In the genomic region with DNA sequence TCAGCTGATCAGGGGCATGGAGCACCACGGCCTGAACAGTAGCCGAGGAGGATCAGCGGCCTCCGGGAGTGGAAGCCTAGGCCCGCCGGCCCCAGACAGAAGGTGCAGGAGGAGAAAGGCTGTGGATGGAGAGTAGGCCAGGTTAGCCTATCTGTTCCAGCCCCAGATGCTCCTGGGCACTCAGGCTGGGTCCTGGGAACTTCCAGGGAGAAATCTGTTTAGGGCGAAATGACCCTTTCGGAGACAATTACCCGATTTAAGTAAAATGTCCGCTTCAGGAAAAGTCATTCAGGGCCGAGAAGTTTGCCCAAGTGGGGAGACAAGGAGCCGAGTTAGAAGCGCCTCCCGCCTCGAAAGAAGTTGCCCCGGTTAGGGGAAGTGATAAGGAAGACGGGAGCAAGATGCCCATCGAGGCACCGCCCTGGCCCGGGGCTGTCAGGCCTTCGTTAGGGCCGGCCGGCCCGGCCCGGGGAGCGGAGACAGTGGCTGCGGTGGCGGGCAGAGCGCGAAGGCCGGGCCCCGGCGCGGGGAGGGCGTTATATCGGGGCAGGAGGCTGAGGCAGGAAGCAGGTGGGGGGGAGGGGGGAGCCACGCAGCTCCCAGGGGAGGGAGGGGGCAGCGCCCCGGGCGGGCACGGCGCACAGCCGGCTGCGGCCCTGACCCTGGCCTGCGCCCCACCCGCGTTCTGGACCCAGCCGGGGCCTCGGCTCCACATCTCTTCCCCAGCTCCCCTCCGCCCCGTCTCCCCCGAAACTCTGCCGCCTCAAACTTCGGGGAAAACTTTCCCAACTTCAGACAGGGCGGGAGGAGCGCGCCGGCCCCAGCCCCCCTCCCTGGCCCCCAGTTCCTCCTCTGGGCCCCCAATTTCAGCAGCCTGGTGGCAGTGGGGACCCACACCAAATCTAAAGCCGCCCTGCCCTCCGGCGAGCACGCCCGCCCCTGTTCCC, we compare ENCODE assay signal across 7 mouse cellular contexts. TPM values are rescaled to one million over a fixed set of nuclear protein-coding genes. Genes with fewer than 3 reads are reported as not detected.
A peak's percentile ranks its signal among the peaks of the same experiment; 100 is the strongest.
DNase-seq lines count a peak whose midpoint lies in the region; ATAC-seq lines count a peak whose summit lies in the region.

No protein-coding gene starts in this region.

- H3K36me3 ChIP-seq in neural tube, embryonic 11.5 days (ENCODE audit: control insufficient read depth, insufficient read depth, low read length) = peaks cover 6% of the 10 kb centered on the region
- H3K36me3 ChIP-seq in embryonic facial prominence, embryonic 14.5 days (ENCODE audit: control insufficient read depth, insufficient read depth, low read length) = peaks cover 47% of the 10 kb centered on the region
- peaks cover 26% of the 10 kb centered on the region for H3K36me3 ChIP-seq in limb, embryonic 15.5 days
- peaks cover 1% of the 10 kb centered on the region; the same call in 1 of the 2 replicates for H3K36me3 ChIP-seq in stomach, embryonic 16.5 days (ENCODE audit: control insufficient read depth, insufficient read depth, low read length)

- 3% methylated on average over 30 of the region's 63 CpGs for WGBS in neural tube, embryonic 11.5 days
- 10% methylated on average over 19 of the region's 63 CpGs for WGBS in embryonic facial prominence, embryonic 14.5 days
- WGBS in limb, embryonic 15.5 days = 7% methylated on average over 55 of the region's 63 CpGs
- 7% methylated on average over 61 of the region's 63 CpGs for WGBS in stomach, embryonic 16.5 days

- peak overlapping the region; percentile 60 for H3K9ac ChIP-seq in neural tube, embryonic 11.5 days (ENCODE audit: low read length)
- H3K9ac ChIP-seq in embryonic facial prominence, embryonic 14.5 days (ENCODE audit: low read depth, low read length) = peak overlapping the region; percentile 78
- peak overlapping the region; percentile 65 for H3K9ac ChIP-seq in limb, embryonic 15.5 days
- peak overlapping the region; percentile 86 for H3K9ac ChIP-seq in stomach, embryonic 16.5 days (ENCODE audit: low read length)

- peaks cover 42% of the 10 kb centered on the region for H3K4me1 ChIP-seq in neural tube, embryonic 11.5 days (ENCODE audit: control insufficient read depth, insufficient read depth, low read length)
- peaks cover 32% of the 10 kb centered on the region for H3K4me1 ChIP-seq in embryonic facial prominence, embryonic 14.5 days (ENCODE audit: control insufficient read depth, insufficient read depth, low read length)
- peaks cover 92% of the 10 kb centered on the region for H3K4me1 ChIP-seq in limb, embryonic 15.5 days
- H3K4me1 ChIP-seq in stomach, embryonic 16.5 days (ENCODE audit: control insufficient read depth, insufficient read depth, low read length) = peaks cover 53% of the 10 kb centered on the region

- peaks cover 96% of the 10 kb centered on the region for H3K27me3 ChIP-seq in neural tube, embryonic 11.5 days (ENCODE audit: control insufficient read depth, insufficient read depth, low read length)
- peaks cover 96% of the 10 kb centered on the region for H3K27me3 ChIP-seq in embryonic facial prominence, embryonic 14.5 days (replicated peaks; ENCODE audit: control insufficient read depth, insufficient read depth, low read length)
- peaks cover 79% of the 10 kb centered on the region for H3K27me3 ChIP-seq in limb, embryonic 15.5 days
- H3K27me3 ChIP-seq in stomach, embryonic 16.5 days (ENCODE audit: control insufficient read depth, insufficient read depth, low read length) = peaks cover 31% of the 10 kb centered on the region

- peak overlapping the region; percentile 71 for H3K4me2 ChIP-seq in neural tube, embryonic 11.5 days (ENCODE audit: low read depth)
- H3K4me2 ChIP-seq in embryonic facial prominence, embryonic 14.5 days (ENCODE audit: low read depth, low read length) = peak overlapping the region; percentile 93
- H3K4me2 ChIP-seq in limb, embryonic 15.5 days = peak overlapping the region; percentile 93
- H3K4me2 ChIP-seq in stomach, embryonic 16.5 days (ENCODE audit: low read depth, low read length) = peak overlapping the region; percentile 88

- H3K9me3 ChIP-seq in neural tube, embryonic 11.5 days (ENCODE audit: control insufficient read depth, low read length) = no peaks in the 10 kb centered on the region
- no peaks in the 10 kb centered on the region for H3K9me3 ChIP-seq in embryonic facial prominence, embryonic 14.5 days (ENCODE audit: control insufficient read depth, low read length)
- H3K9me3 ChIP-seq in limb, embryonic 15.5 days = no peaks in the 10 kb centered on the region
- H3K9me3 ChIP-seq in stomach, embryonic 16.5 days (replicated peaks; ENCODE audit: control insufficient read depth, low read length) = no peaks in the 10 kb centered on the region

- no peak for ATAC-seq in neural tube, embryonic 11.5 days (ENCODE audit: insufficient read depth, low FRiP score, low TSS enrichment)
- ATAC-seq in embryonic facial prominence, embryonic 14.5 days (ENCODE audit: low read depth) = no peak
- ATAC-seq in limb, embryonic 15.5 days (ENCODE audit: insufficient number of reproducible peaks, low FRiP score, low TSS enrichment, low read depth) = no peak
- ATAC-seq in stomach, embryonic 16.5 days (ENCODE audit: insufficient read depth, low FRiP score) = no peak

- 0 out of 2 replicates have a peak overlapping the region, but pooled peaks have one; percentile 23 for H3K27ac ChIP-seq in neural tube, embryonic 11.5 days (ENCODE audit: low read depth, low read length)
- peak overlapping the region; percentile 82 for H3K27ac ChIP-seq in embryonic facial prominence, embryonic 14.5 days (replicated peaks; ENCODE audit: low read depth, low read length)
- peak overlapping the region; percentile 92 for H3K27ac ChIP-seq in limb, embryonic 15.5 days
- H3K27ac ChIP-seq in stomach, embryonic 16.5 days (ENCODE audit: low read length) = peak overlapping the region; percentile 94

- DNase-seq in neural tube, embryonic 11.5 days (ENCODE audit: low spot score) = no peak
- no peak for DNase-seq in neural tube, embryonic 10.5 days (ENCODE audit: extremely low spot score, low spot score)
- peak; percentile 24 for DNase-seq in embryonic facial prominence, embryonic 14.5 days (ENCODE audit: low spot score)
- DNase-seq in heart, postnatal 36 days = peak; percentile 72 to 79
- DNase-seq in left cerebral cortex, postnatal 36 days (ENCODE audit: low spot score in 2 of 2) = no peak

- peak overlapping the region; percentile 54 for H3K4me3 ChIP-seq in neural tube, embryonic 11.5 days (ENCODE audit: low read depth, low read length)
- H3K4me3 ChIP-seq in embryonic facial prominence, embryonic 14.5 days (ENCODE audit: low read depth, low read length) = peak overlapping the region; percentile 69
- peak overlapping the region; percentile 71 for H3K4me3 ChIP-seq in limb, embryonic 15.5 days
- peak overlapping the region; percentile 73 for H3K4me3 ChIP-seq in stomach, embryonic 16.5 days (replicated peaks; ENCODE audit: low read length)

- intact Hi-C loops in heart, postnatal 36 days (cut with DNase I) = loop anchor here (5.0 kb wide), 2 partner anchors 241 to 341 kb away; partner anchors contain the start of genes Smg6 and Srr
- intact Hi-C loops in left cerebral cortex, postnatal 36 days (cut with DNase I) = loop anchor here (2.0 kb wide), 1 partner anchor 221 kb away; no protein-coding TSS in a partner anchor

RNA-seq across cellular contexts. Expression of gene Hic1, which starts 1.4 kb away (rescaled TPM):
- polyA plus RNA-seq in neural tube, embryonic 11.5 days (2014; fragmentation: Nextera tagmentation; extraction: Ambion mirVana) = 4.1 and 4.9 TPM in 2 replicates
- polyA plus RNA-seq in embryonic facial prominence, embryonic 14.5 days (2014; fragmentation: Nextera tagmentation; extraction: Ambion mirVana) = 13.1 and 17.8 TPM in 2 replicates
- 10 to 100 TPM; 14.8 to 22.8 TPM for total RNA-seq in heart, postnatal 36 days (2021)
- 17.2 and 21.2 TPM in 2 replicates for polyA plus RNA-seq in limb, embryonic 15.5 days (2015; fragmentation: Nextera tagmentation; extraction: Ambion mirVana)
- polyA plus RNA-seq in stomach, embryonic 16.5 days (2015; fragmentation: Nextera tagmentation; extraction: Ambion mirVana) = 5.1 and 5.9 TPM in 2 replicates
- total RNA-seq in left cerebral cortex, postnatal 36 days (2021) = 1 to 10 TPM; 2.7 to 3.3 TPM

RNA-seq across cellular contexts. Expression of gene Ovca2, which starts 10.7 kb away (rescaled TPM):
- 32.6 and 37.4 TPM in 2 replicates for polyA plus RNA-seq in neural tube, embryonic 11.5 days (2014; fragmentation: Nextera tagmentation; extraction: Ambion mirVana)
- polyA plus RNA-seq in embryonic facial prominence, embryonic 14.5 days (2014; fragmentation: Nextera tagmentation; extraction: Ambion mirVana) = 23.1 and 26.5 TPM in 2 replicates
- total RNA-seq in heart, postnatal 36 days (2021) = 1 to 10 TPM; 5.3 to 7.2 TPM
- 22.5 and 23.3 TPM in 2 replicates for polyA plus RNA-seq in limb, embryonic 15.5 days (2015; fragmentation: Nextera tagmentation; extraction: Ambion mirVana)
- polyA plus RNA-seq in stomach, embryonic 16.5 days (2015; fragmentation: Nextera tagmentation; extraction: Ambion mirVana) = 19.4 and 23.2 TPM in 2 replicates
- total RNA-seq in left cerebral cortex, postnatal 36 days (2021) = 10 to 100 TPM; 11.0 to 13.3 TPM

RNA-seq across cellular contexts. Expression of gene Dph1, which starts 23.1 kb away (rescaled TPM):
- 19.8 and 21.1 TPM in 2 replicates for polyA plus RNA-seq in neural tube, embryonic 11.5 days (2014; fragmentation: Nextera tagmentation; extraction: Ambion mirVana)
- 22.5 and 23.8 TPM in 2 replicates for polyA plus RNA-seq in embryonic facial prominence, embryonic 14.5 days (2014; fragmentation: Nextera tagmentation; extraction: Ambion mirVana)
- 1 to 10 TPM; 9.0 to 9.7 TPM for total RNA-seq in heart, postnatal 36 days (2021)
- 21.1 and 23.3 TPM in 2 replicates for polyA plus RNA-seq in limb, embryonic 15.5 days (2015; fragmentation: Nextera tagmentation; extraction: Ambion mirVana)
- polyA plus RNA-seq in stomach, embryonic 16.5 days (2015; fragmentation: Nextera tagmentation; extraction: Ambion mirVana) = 20.6 and 20.7 TPM in 2 replicates
- total RNA-seq in left cerebral cortex, postnatal 36 days (2021) = 10 to 100 TPM; 25.3 to 25.6 TPM

RNA-seq across cellular contexts. Expression of gene Rtn4rl1, which starts 25.7 kb away (rescaled TPM):
- polyA plus RNA-seq in neural tube, embryonic 11.5 days (2014; fragmentation: Nextera tagmentation; extraction: Ambion mirVana) = 4.5 and 6.0 TPM in 2 replicates
- 4.9 TPM in 2 replicates for polyA plus RNA-seq in embryonic facial prominence, embryonic 14.5 days (2014; fragmentation: Nextera tagmentation; extraction: Ambion mirVana)
- total RNA-seq in heart, postnatal 36 days (2021) = 10 to 100 TPM in 1 of 2 experiments, 1 to 10 TPM in 1; 6.0 to 10.0 TPM
- 4.9 and 5.8 TPM in 2 replicates for polyA plus RNA-seq in limb, embryonic 15.5 days (2015; fragmentation: Nextera tagmentation; extraction: Ambion mirVana)
- polyA plus RNA-seq in stomach, embryonic 16.5 days (2015; fragmentation: Nextera tagmentation; extraction: Ambion mirVana) = 1.3 and 1.4 TPM in 2 replicates
- 10 to 100 TPM; 83.5 to 88.3 TPM for total RNA-seq in left cerebral cortex, postnatal 36 days (2021)

Comparison
In these comparisons a context has a peak if more than half of its experiments do, and no peak if none do; other contexts are left out.
1. DNase-seq: peak in embryonic facial prominence, embryonic 14.5 days (single experiment) and heart, postnatal 36 days (2 of 2); none in neural tube, embryonic 11.5 days (single experiment), neural tube, embryonic 10.5 days (single experiment) and left cerebral cortex, postnatal 36 days (0 of 2).
2. H3K27ac ChIP-seq: peak in every context shown above with its lines; median percentile 94 in stomach, embryonic 16.5 days; 92 in limb, embryonic 15.5 days; 82 in embryonic facial prominence, embryonic 14.5 days; 23 in neural tube, embryonic 11.5 days.
3. Peak in every context shown above with its lines, with median percentiles within 50 percentile points of each other: H3K4me2 ChIP-seq, H3K4me3 ChIP-seq and H3K9ac ChIP-seq.